Mouse (Mus musculus): ENCODE data around the gene 2610008E11Rik. TPM values are rescaled to one million over a fixed set of nuclear protein-coding genes. Genes with fewer than 3 reads are reported as not detected.
"Not testable (repeated sequence)": the region's sequence is repeated elsewhere in the genome, so short reads cannot be mapped to it uniquely, and the experiment has no call there.

Gene 2610008E11Rik
- polyA plus RNA-seq, 1 experiment, result 1.7 TPM

- Histone ChIP-seq H3K4me3 (ENCODE audit: insufficient read depth, poor library complexity, severe bottlenecking) (no peak overlapping the region), H3K27me3 (ENCODE audit: control insufficient read depth, insufficient read depth, insufficient read length) (no peaks in the 10 kb centered on the region)
These were observed 10.1 kb upstream of the 2610008E11Rik start for GRCm38 (mm10) chr10:79107531-79107930.

DNA sequence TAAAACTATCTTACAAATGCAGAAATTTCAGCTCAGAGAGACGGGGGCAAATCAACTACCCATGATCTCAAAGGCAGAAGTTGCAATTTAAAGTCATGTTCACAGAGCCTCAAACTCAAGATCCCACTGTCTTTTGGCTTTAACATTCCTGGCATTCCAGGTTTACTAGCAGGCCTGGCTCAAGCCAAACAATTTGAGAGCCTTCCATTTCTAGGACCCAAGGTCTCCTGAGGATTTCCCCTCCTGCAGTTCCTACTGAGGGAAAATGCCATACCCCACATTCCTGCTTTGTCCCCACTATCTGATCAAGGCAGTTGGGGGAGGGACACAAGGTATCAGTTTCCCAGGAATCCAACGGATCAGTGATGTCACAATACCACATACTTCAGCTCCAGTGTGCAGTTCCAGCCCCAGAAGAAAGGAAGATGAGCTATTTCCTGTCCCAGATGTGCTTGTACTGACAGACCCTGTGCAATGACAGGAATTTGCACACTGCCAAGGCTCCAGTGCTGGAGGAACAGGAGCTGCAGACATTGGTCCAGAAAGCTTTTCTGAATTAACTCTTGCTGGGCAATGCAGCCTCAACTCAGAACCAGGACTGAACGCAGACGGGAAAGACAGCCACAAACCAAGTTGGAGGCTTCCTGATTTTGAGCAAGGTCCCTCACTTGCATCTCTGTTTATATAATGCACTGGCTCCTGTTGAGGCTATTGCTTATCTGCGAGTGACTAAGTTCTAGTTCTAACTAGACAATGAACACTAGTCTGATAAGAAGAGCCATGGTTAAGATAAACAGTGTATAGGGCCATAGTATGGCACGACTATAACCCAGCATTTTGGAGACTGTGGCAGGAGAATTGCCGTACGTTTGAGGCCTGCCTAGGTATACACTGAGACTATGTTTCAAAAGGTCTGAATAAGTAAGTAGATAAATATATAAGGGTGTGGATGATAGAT is 9.2 kb upstream of the 2610008E11Rik start:
- no peaks in the 10 kb centered on the region for H3K79me2 ChIP-seq (ENCODE audit: control insufficient read depth, insufficient read depth)
- H3K79me3 ChIP-seq (ENCODE audit: low read depth), result no peaks in the 10 kb centered on the region
- H3ac ChIP-seq (ENCODE audit: control insufficient read depth, insufficient read length, low read depth), result no peak overlapping the region
- peak; percentile 61 for TF ChIP-seq CEBPB (IDR thresholded peaks at IDR 0.05; ENCODE audit: low read depth)
- peak; percentile 24 for TF ChIP-seq MYOD1 (IDR thresholded peaks at IDR 0.05; ENCODE audit: control insufficient read depth, insufficient read length, low read depth)
- no peak for TF ChIP-seq FOSL1 (IDR thresholded peaks at IDR 0.05; ENCODE audit: insufficient read depth, low read length, poor library complexity, severe bottlenecking)
- TF ChIP-seq MAX (IDR thresholded peaks at IDR 0.05), result no peak
- TF ChIP-seq MYOG (IDR thresholded peaks at IDR 0.05; ENCODE audit: control insufficient read depth, extremely low read depth, insufficient read length), result no peak
- H3K36me3 ChIP-seq (ENCODE audit: control insufficient read depth, insufficient read depth), result no peaks in the 10 kb centered on the region
- H3K27me3 ChIP-seq (ENCODE audit: control insufficient read depth, insufficient read depth, insufficient read length), result no peaks in the 10 kb centered on the region
- no peak overlapping the region for H3K4me3 ChIP-seq (ENCODE audit: insufficient read depth, poor library complexity, severe bottlenecking)

More at GRCm38 (mm10) chr10:79107531-79107930, 10.1 kb upstream of the 2610008E11Rik start:
- Histone ChIP-seq H3K79me2 (ENCODE audit: control insufficient read depth, insufficient read depth) (no peaks in the 10 kb centered on the region), H3K36me3 (ENCODE audit: control insufficient read depth, insufficient read depth) (no peaks in the 10 kb centered on the region), H3K79me3 (ENCODE audit: low read depth) (no peaks in the 10 kb centered on the region), H3ac (ENCODE audit: control insufficient read depth, insufficient read length, low read depth) (no peak overlapping the region)
- TF ChIP-seq MYOD1 (IDR thresholded peaks at IDR 0.05; ENCODE audit: control insufficient read depth, insufficient read length, low read depth) (no peak), MAX (IDR thresholded peaks at IDR 0.05) (no peak), CTCF (IDR thresholded peaks at IDR 0.05; ENCODE audit: control insufficient read depth, insufficient read depth, insufficient read length) (no peak), USF1 (IDR thresholded peaks at IDR 0.05; ENCODE audit: low read depth) (no peak), FOSL1 (IDR thresholded peaks at IDR 0.05; ENCODE audit: insufficient read depth, low read length, poor library complexity, severe bottlenecking) (no peak), CEBPB (IDR thresholded peaks at IDR 0.05; ENCODE audit: low read depth) (no peak), MYOG (IDR thresholded peaks at IDR 0.05; ENCODE audit: control insufficient read depth, extremely low read depth, insufficient read length) (no peak)

- Histone ChIP-seq H3ac (ENCODE audit: control insufficient read depth, insufficient read length, low read depth) (peak overlapping the region; percentile 99), H3K36me3 (ENCODE audit: control insufficient read depth, insufficient read depth) (peaks cover 32% of the 10 kb centered on the region), H3K4me3 (ENCODE audit: insufficient read depth, poor library complexity, severe bottlenecking) (peak overlapping the region; percentile 64), H3K79me2 (ENCODE audit: control insufficient read depth, insufficient read depth) (peaks cover 34% of the 10 kb centered on the region), H3K79me3 (ENCODE audit: low read depth) (peaks cover 23% of the 10 kb centered on the region), H3K27me3 (ENCODE audit: control insufficient read depth, insufficient read depth, insufficient read length) (no peaks in the 10 kb centered on the region)
- TF ChIP-seq MYOG (IDR thresholded peaks at IDR 0.05; ENCODE audit: control insufficient read depth, extremely low read depth, insufficient read length) (no peak), MYOD1 (IDR thresholded peaks at IDR 0.05; ENCODE audit: control insufficient read depth, insufficient read length, low read depth) (no peak)
These were observed 694 bp downstream of the 2610008E11Rik start for GRCm38 (mm10) chr10:79096706-79097105.

GRCm38 (mm10) chr10:79091731-79092130 is 5.7 kb downstream of the 2610008E11Rik start:
- H3K36me3 ChIP-seq (ENCODE audit: control insufficient read depth, insufficient read depth), result peaks cover 81% of the 10 kb centered on the region
- H3K79me3 ChIP-seq (ENCODE audit: low read depth), result peaks cover 24% of the 10 kb centered on the region
- H3K79me2 ChIP-seq (ENCODE audit: control insufficient read depth, insufficient read depth), result peaks cover 42% of the 10 kb centered on the region
- no peak overlapping the region for H3K4me3 ChIP-seq (ENCODE audit: insufficient read depth, poor library complexity, severe bottlenecking)
- no peak for TF ChIP-seq CTCF (IDR thresholded peaks at IDR 0.05; ENCODE audit: control insufficient read depth, insufficient read depth, insufficient read length)
- TF ChIP-seq USF1 (IDR thresholded peaks at IDR 0.05; ENCODE audit: low read depth), result no peak
- TF ChIP-seq MAX (IDR thresholded peaks at IDR 0.05), result no peak
- no peak for TF ChIP-seq MYOG (IDR thresholded peaks at IDR 0.05; ENCODE audit: control insufficient read depth, extremely low read depth, insufficient read length)
- no peak for TF ChIP-seq MYOD1 (IDR thresholded peaks at IDR 0.05; ENCODE audit: control insufficient read depth, insufficient read length, low read depth)
- H3K27me3 ChIP-seq (ENCODE audit: control insufficient read depth, insufficient read depth, insufficient read length), result no peaks in the 10 kb centered on the region
- H3ac ChIP-seq (ENCODE audit: control insufficient read depth, insufficient read length, low read depth), result no peak overlapping the region

GRCm38 (mm10) chr10:79089000-79089399 is 8.4 kb downstream of the 2610008E11Rik start:
- peaks cover 14% of the 10 kb centered on the region for H3K79me2 ChIP-seq (ENCODE audit: control insufficient read depth, insufficient read depth)
- H3K36me3 ChIP-seq (ENCODE audit: control insufficient read depth, insufficient read depth), result peaks cover 76% of the 10 kb centered on the region
- peaks cover 7% of the 10 kb centered on the region for H3K79me3 ChIP-seq (ENCODE audit: low read depth)
- TF ChIP-seq FOSL1 (IDR thresholded peaks at IDR 0.05; ENCODE audit: insufficient read depth, low read length, poor library complexity, severe bottlenecking) (no peak), USF1 (IDR thresholded peaks at IDR 0.05; ENCODE audit: low read depth) (no peak), CEBPB (IDR thresholded peaks at IDR 0.05; ENCODE audit: low read depth) (no peak), MYOG (IDR thresholded peaks at IDR 0.05; ENCODE audit: control insufficient read depth, extremely low read depth, insufficient read length) (no peak)
- no peak overlapping the region for H3ac ChIP-seq (ENCODE audit: control insufficient read depth, insufficient read length, low read depth)
- no peak overlapping the region for H3K4me3 ChIP-seq (ENCODE audit: insufficient read depth, poor library complexity, severe bottlenecking)
- H3K27me3 ChIP-seq (ENCODE audit: control insufficient read depth, insufficient read depth, insufficient read length), result no peaks in the 10 kb centered on the region

DNA sequence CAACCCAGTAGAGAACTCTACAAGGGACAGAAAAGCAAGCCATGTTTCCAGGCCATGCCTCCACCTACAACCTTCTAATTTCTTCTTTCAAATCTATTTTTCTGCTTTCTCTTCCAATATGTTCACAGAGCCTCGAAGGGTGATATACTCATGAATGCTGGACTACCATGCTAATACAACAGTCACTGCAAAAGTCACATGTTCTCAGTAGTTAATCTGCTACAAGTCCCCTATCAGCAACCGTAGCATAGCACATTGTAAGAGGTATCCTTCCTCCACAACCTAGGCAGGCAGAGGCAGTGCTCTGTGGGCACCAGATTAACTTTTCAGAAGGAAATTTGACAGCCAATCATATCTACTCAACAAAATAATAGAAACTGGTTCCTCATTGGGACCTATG is 10.8 kb downstream of the 2610008E11Rik start:
- H3K36me3 ChIP-seq (ENCODE audit: control insufficient read depth, insufficient read depth), result peaks cover 52% of the 10 kb centered on the region
- no peak overlapping the region for H3K4me3 ChIP-seq (ENCODE audit: insufficient read depth, poor library complexity, severe bottlenecking)
- peaks cover 4% of the 10 kb centered on the region for H3K79me3 ChIP-seq (ENCODE audit: low read depth)
- no peaks in the 10 kb centered on the region for H3K27me3 ChIP-seq (ENCODE audit: control insufficient read depth, insufficient read depth, insufficient read length)
- TF ChIP-seq CTCF (IDR thresholded peaks at IDR 0.05; ENCODE audit: control insufficient read depth, insufficient read depth, insufficient read length) (no peak), MAX (IDR thresholded peaks at IDR 0.05) (no peak), MYOD1 (IDR thresholded peaks at IDR 0.05; ENCODE audit: control insufficient read depth, insufficient read length, low read depth) (no peak), USF1 (IDR thresholded peaks at IDR 0.05; ENCODE audit: low read depth) (no peak), CEBPB (IDR thresholded peaks at IDR 0.05; ENCODE audit: low read depth) (no peak), MYOG (IDR thresholded peaks at IDR 0.05; ENCODE audit: control insufficient read depth, extremely low read depth, insufficient read length) (no peak), FOSL1 (IDR thresholded peaks at IDR 0.05; ENCODE audit: insufficient read depth, low read length, poor library complexity, severe bottlenecking) (no peak)
- H3K79me2 ChIP-seq (ENCODE audit: control insufficient read depth, insufficient read depth), result peaks cover 13% of the 10 kb centered on the region
- no peak overlapping the region for H3ac ChIP-seq (ENCODE audit: control insufficient read depth, insufficient read length, low read depth)

- not testable (repeated sequence) for H3K4me3 ChIP-seq (ENCODE audit: insufficient read depth, poor library complexity, severe bottlenecking); H3K27me3 ChIP-seq (ENCODE audit: control insufficient read depth, insufficient read depth, insufficient read length); H3K36me3 ChIP-seq (ENCODE audit: control insufficient read depth, insufficient read depth); H3K79me2 ChIP-seq (ENCODE audit: control insufficient read depth, insufficient read depth); H3K79me3 ChIP-seq (ENCODE audit: low read depth); H3ac ChIP-seq (ENCODE audit: control insufficient read depth, insufficient read length, low read depth)
These were observed 40.0 kb downstream of the 2610008E11Rik start for GRCm38 (mm10) chr10:79057370-79057769.

- not testable (repeated sequence) for H3ac ChIP-seq (ENCODE audit: control insufficient read depth, insufficient read length, low read depth); H3K27me3 ChIP-seq (ENCODE audit: control insufficient read depth, insufficient read depth, insufficient read length); H3K4me3 ChIP-seq (ENCODE audit: insufficient read depth, poor library complexity, severe bottlenecking); H3K36me3 ChIP-seq (ENCODE audit: control insufficient read depth, insufficient read depth); H3K79me3 ChIP-seq (ENCODE audit: low read depth); H3K79me2 ChIP-seq (ENCODE audit: control insufficient read depth, insufficient read depth)
These were observed 54.9 kb downstream of the 2610008E11Rik start for GRCm38 (mm10) chr10:79042457-79042856.

Measured in C2C12 (cell line).